7 mouse cellular contexts compared by ENCODE assay signal in genomic region chrX:48019940-48020339, GRCm38 (mm10). TPM values are rescaled to one million over a fixed set of nuclear protein-coding genes. Genes with fewer than 3 reads are reported as not detected.
DNase-seq lines count a peak whose midpoint lies in the region; TF ChIP-seq lines count a peak whose summit lies in the region.

No protein-coding gene starts in this region.

- H3K27ac ChIP-seq in embryonic fibroblast, embryonic 13.5 days (ENCODE audit: insufficient read depth, low read length), result no peak overlapping the region

- no peak overlapping the region for H3K4me3 ChIP-seq in embryonic fibroblast, embryonic 13.5 days (ENCODE audit: insufficient read depth, low read length)

- no peaks in the 10 kb centered on the region for H3K4me1 ChIP-seq in embryonic fibroblast, embryonic 13.5 days (ENCODE audit: control insufficient read depth, insufficient read depth, low read length)

- TF ChIP-seq POLR2A in embryonic fibroblast, embryonic 13.5 days (IDR thresholded peaks at IDR 0.05; ENCODE audit: low read depth, low read length), result no peak

- peak; percentile 62 for DNase-seq in ES-CJ7 (ENCODE audit: low read depth, low spot score)
- DNase-seq in adrenal gland, postnatal 36 days, result peak; percentile 69 to 74
- peak; percentile 63 to 82 for DNase-seq in heart, postnatal 10 days
- peak; percentile 30 to 75 for DNase-seq in layer of hippocampus, adult 8-10 months (ENCODE audit: low spot score in 2 of 2)
- DNase-seq in lung, postnatal 25 days (ENCODE audit: low spot score), result peak; percentile 57
- DNase-seq in spleen, adult 12 weeks (ENCODE audit: low spot score), result peak; percentile 34

- peak; percentile 37; the same call in 1 of the 2 replicates for TF ChIP-seq CTCF in embryonic fibroblast, embryonic 13.5 days (IDR thresholded peaks at IDR 0.05; ENCODE audit: borderline replicate concordance, insufficient read depth, low read length)

- intact Hi-C loops in heart, postnatal 10 days (cut with DNase I), result loop anchor here (1.0 to 2.0 kb wide), 2 partner anchors 81 to 104 kb away; no protein-coding TSS in a partner anchor

RNA-seq across cellular contexts. Expression of gene Apln, which starts 14.7 kb away (rescaled TPM):
- total RNA-seq in adrenal gland, postnatal 36 days (2021), result 1 to 10 TPM; 2.7 to 7.6 TPM
- 3.4 and 5.0 TPM in 2 replicates for polyA plus RNA-seq in embryonic fibroblast, embryonic 13.5 days (2011; ENCODE audit: insufficient read length, low read depth, missing spikeins)
- 10 to 100 TPM; 28.2 to 30.5 TPM for total RNA-seq in heart, postnatal 10 days (2021)
- 10 to 100 TPM in 3 of 4 experiments, 1 to 10 TPM in 1; 10.0 to 22.7 (median 13.7) TPM for total RNA-seq in layer of hippocampus, adult 8-10 months (2022)
